Mouse (Mus musculus) MEL (cell line): ENCODE measurements around the gene Tmem106a.

ENCODE experiments used
- CTCF ChIP-seq, 3 experiments: IDR thresholded peaks in 2 of 3; conservative IDR thresholded peaks in 1 of 3; 2 replicates each; pipeline ENCODE4 v1.5.1; 2011 to 2012; ENCODE audit warnings: low read length in 3 of 3, low read depth in 2 of 3, mild to moderate bottlenecking in 2 of 3, improper control_type of control experiment in 1 of 3, inconsistent platforms in 1 of 3, mixed read lengths in 1 of 3, moderate library complexity in 1 of 3; ENCODE audit not compliant: control insufficient read depth in 1 of 3, insufficient read depth in 1 of 3, poor library complexity in 1 of 3, severe bottlenecking in 1 of 3
- ELF1 ChIP-seq: IDR thresholded peaks from 2 replicates; pipeline ENCODE4 v1.6.1; 2014; ENCODE audit warnings: low read depth, mild to moderate bottlenecking, inconsistent platforms, low read length, improper control_type of control experiment, moderate library complexity
- EP300 ChIP-seq, 2 experiments: IDR thresholded peaks; 2 replicates each; pipeline ENCODE4 v1.6.1; 2011; ENCODE audit warnings: improper control_type of control experiment in 2 of 2, low read length in 2 of 2, low read depth in 1 of 2, mild to moderate bottlenecking in 1 of 2
- GABPA ChIP-seq: IDR thresholded peaks from 2 replicates; pipeline ENCODE4 v1.6.1; 2012; ENCODE audit warnings: low read depth, mild to moderate bottlenecking, inconsistent platforms, low read length, improper control_type of control experiment, moderate library complexity
- GATA1 ChIP-seq: IDR thresholded peaks from 2 replicates; pipeline ENCODE4 v1.6.1; 2011; ENCODE audit warnings: low read depth, low read length, improper control_type of control experiment
- HCFC1 ChIP-seq: IDR thresholded peaks from 2 replicates; pipeline ENCODE4 v1.6.1; 2012; ENCODE audit warnings: low read depth, mild to moderate bottlenecking, inconsistent platforms, low read length, improper control_type of control experiment, moderate library complexity
- MAFK ChIP-seq: IDR thresholded peaks from 2 replicates; pipeline ENCODE4 v1.6.1; 2011; ENCODE audit warnings: low read depth, mild to moderate bottlenecking, low read length, improper control_type of control experiment, borderline replicate concordance
- TBP ChIP-seq: IDR thresholded peaks from 2 replicates; pipeline ENCODE4 v1.8.0; 2011; ENCODE audit warnings: low read depth, low read length, improper control_type of control experiment

DNA sequence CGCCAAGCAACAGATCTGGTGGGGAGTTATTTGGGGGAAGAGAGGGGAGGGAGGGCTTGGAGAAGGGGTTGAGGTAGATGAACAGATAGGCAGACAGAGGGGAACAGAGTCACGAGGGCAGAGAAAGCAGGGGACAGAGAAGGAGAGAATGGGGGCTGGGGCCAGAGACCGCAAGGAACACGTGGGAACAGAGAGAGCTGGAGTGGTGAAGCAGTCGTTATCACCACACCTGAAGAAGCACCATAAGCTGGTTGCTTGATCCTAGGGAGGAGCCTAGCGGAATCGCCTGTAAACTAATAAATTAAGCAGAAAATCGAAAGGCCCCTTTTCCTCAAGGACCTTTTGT is 44.6 kb downstream of the Tmem106a start:
- TF ChIP-seq CTCF (IDR thresholded peaks at IDR 0.05 in 2 of 3, conservative IDR thresholded peaks at IDR 0.05 in 1 of 3; ENCODE audit: control insufficient read depth in 1 of 3, insufficient read depth in 1 of 3, low read depth in 2 of 3, low read length in 3 of 3, poor library complexity in 1 of 3, severe bottlenecking in 1 of 3) (no peak), GATA1 (no peak), GABPA (no peak), EP300 (IDR thresholded peaks at IDR 0.05; ENCODE audit: low read depth in 1 of 2, low read length in 2 of 2) (no peak), ELF1 (no peak), TBP (no peak), HCFC1 (no peak), MAFK (no peak)
